8 mouse cellular contexts compared by ENCODE assay signal in the genomic region with DNA sequence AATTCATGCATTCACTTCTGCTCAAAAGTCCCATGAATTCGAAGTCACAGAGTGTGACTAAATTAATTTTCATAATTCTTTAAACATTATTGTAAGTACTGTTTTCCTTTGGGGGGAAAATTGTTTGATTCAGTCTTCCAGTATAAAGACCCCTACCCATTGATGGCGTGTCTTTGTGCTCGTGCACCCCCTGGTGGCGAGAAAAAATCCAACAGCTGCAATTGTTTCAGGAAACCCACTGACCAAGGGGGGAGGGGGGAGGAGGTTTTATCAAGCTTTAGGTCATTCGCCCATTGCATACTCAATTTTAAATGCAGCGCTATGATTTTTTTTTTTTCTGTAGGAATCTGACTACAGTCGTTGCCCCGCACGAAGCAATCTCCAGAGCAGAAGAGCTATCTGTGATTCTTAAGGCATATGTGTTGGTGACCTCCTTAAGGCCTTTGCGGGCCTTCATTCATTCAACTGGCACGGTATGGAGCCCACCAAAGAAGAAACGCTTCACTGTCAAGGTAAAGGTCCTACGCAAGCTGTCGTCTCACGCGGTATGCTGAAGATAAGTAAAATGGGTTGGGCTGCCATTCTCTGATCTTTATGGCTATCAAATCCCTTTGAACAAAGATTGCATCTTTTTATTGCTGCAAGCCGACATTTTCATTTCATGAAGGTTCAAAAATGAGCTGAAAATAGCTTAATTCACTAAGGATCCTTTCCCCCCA.
A peak's percentile ranks its signal among the peaks of the same experiment; 100 is the strongest.
DNase-seq lines count a peak whose midpoint lies in the region; ATAC-seq and TF ChIP-seq lines count a peak whose summit lies in the region.
"Had no signal": no experiment of that assay in that cellular context is flagged by ENCODE, and none has a peak within 500 bp of the region (broad histone marks: within the 10 kb centered on the region; RNA-seq: fewer than 3 reads in every experiment).

No protein-coding gene starts in this region.

- no peak overlapping the region for H3K4me3 ChIP-seq in MEL (ENCODE audit: control insufficient read depth in 1 of 2, insufficient read depth in 1 of 2, low read depth in 2 of 2, low read length in 2 of 2)
- H3K4me3 ChIP-seq in bone marrow, adult 2 months (replicated peaks; ENCODE audit: control insufficient read depth, low read depth, low read length) = no peak overlapping the region
- no peak overlapping the region for H3K4me3 ChIP-seq in lung, postnatal 0 days (ENCODE audit: low read depth, low read length)

- no peak for ATAC-seq in lung, postnatal 0 days

- peak; percentile 39 to 58 (median 52) for TF ChIP-seq CTCF in MEL (IDR thresholded peaks at IDR 0.05 in 2 of 3, conservative IDR thresholded peaks at IDR 0.05 in 1 of 3; ENCODE audit: control insufficient read depth in 1 of 3, insufficient read depth in 1 of 3, low read depth in 2 of 3, low read length in 3 of 3, poor library complexity in 1 of 3, severe bottlenecking in 1 of 3)
- TF ChIP-seq CTCF in bone marrow, adult 2 months (IDR thresholded peaks at IDR 0.05; ENCODE audit: control insufficient read depth, insufficient read depth, low read length) = peak; percentile 55
- TF ChIP-seq CTCF in lung, postnatal 0 days (IDR thresholded peaks at IDR 0.05) = peak; percentile 76

- H3K27me3 ChIP-seq in MEL (ENCODE audit: control insufficient read depth in 1 of 2, insufficient read depth in 2 of 2, low read length in 2 of 2) = no peaks in the 10 kb centered on the region
- H3K27me3 ChIP-seq in lung, postnatal 0 days (replicated peaks; ENCODE audit: insufficient read depth, low read length) = no peaks in the 10 kb centered on the region

- no peak overlapping the region for H3K27ac ChIP-seq in MEL (ENCODE audit: control insufficient read depth, low read depth, low read length)
- no peak overlapping the region for H3K27ac ChIP-seq in bone marrow, adult 2 months (ENCODE audit: control insufficient read depth, insufficient read depth, low read depth, low read length, poor library complexity)
- H3K27ac ChIP-seq in lung, postnatal 0 days (ENCODE audit: low read length) = no peak overlapping the region
- H3K27ac ChIP-seq: macrophage had no signal

- H3K79me2 ChIP-seq in MEL (ENCODE audit: control insufficient read depth, insufficient read depth, low read length, poor library complexity) = no peaks in the 10 kb centered on the region

- H3K4me2 ChIP-seq in lung, postnatal 0 days (replicated peaks; ENCODE audit: low read depth, low read length) = no peak overlapping the region

- H3K4me1 ChIP-seq in MEL (ENCODE audit: control insufficient read depth in 1 of 2, insufficient read depth in 2 of 2, low read length in 2 of 2) = no peaks in the 10 kb centered on the region
- no peaks in the 10 kb centered on the region for H3K4me1 ChIP-seq in bone marrow, adult 2 months (ENCODE audit: control insufficient read depth, insufficient read depth, low read length)
- no peaks in the 10 kb centered on the region for H3K4me1 ChIP-seq in lung, postnatal 0 days (ENCODE audit: insufficient read depth, low read depth, low read length)

- H3K9ac ChIP-seq in MEL (ENCODE audit: control insufficient read depth, low read depth, low read length, poor library complexity, severe bottlenecking) = no peak overlapping the region
- H3K9ac ChIP-seq in lung, postnatal 0 days (replicated peaks; ENCODE audit: low read depth) = no peak overlapping the region

- TF ChIP-seq EP300 in MEL (IDR thresholded peaks at IDR 0.05; ENCODE audit: low read depth in 1 of 2, low read length in 2 of 2) = no peak
- TF ChIP-seq EP300 in lung, postnatal 0 days (IDR thresholded peaks at IDR 0.05) = no peak

- WGBS in bone marrow, adult 2 months = 55% methylated on average over 17 of the region's 17 CpGs
- 51% methylated on average over 17 of the region's 17 CpGs for WGBS in lung, postnatal 0 days

- intact Hi-C loops in heart, postnatal 14 days (cut with DNase I) = loop anchor here (5.0 kb wide), 1 partner anchor 291 kb away; no protein-coding TSS in a partner anchor

- TF ChIP-seq POLR2A in MEL (IDR thresholded peaks at IDR 0.05; ENCODE audit: control insufficient read depth in 1 of 2, insufficient read depth in 1 of 2, low read depth in 1 of 2, low read length in 2 of 2, poor library complexity in 1 of 2) = no peak
- TF ChIP-seq POLR2A in bone marrow, adult 2 months (IDR thresholded peaks at IDR 0.05; ENCODE audit: borderline replicate concordance, control insufficient read depth, low read depth, low read length) = no peak

- DNase-seq in layer of hippocampus, postnatal 14 days (ENCODE audit: low spot score in 2 of 2) = peak; percentile 16 to 22
- no peak for DNase-seq in layer of hippocampus, adult 18-20 months (ENCODE audit: low spot score in 2 of 2)
- peak; percentile 6 for DNase-seq in MEL (ENCODE audit: low read depth, low spot score)
- peak; percentile 67 to 73 for DNase-seq in heart, postnatal 14 days
- DNase-seq in lung, postnatal 0 days (ENCODE audit: low spot score) = peak; percentile 35
- DNase-seq in frontal cortex, postnatal 36 days (ENCODE audit: low spot score in 2 of 2) = no peak

- peak; percentile 29 for TF ChIP-seq RAD21 in MEL (IDR thresholded peaks at IDR 0.05; ENCODE audit: low read depth, low read length)

- H3K9me3 ChIP-seq in MEL (replicated peaks; ENCODE audit: insufficient read depth, low read length) = no peaks in the 10 kb centered on the region
- no peaks in the 10 kb centered on the region for H3K9me3 ChIP-seq in lung, postnatal 0 days (ENCODE audit: low read length)

- H3K36me3 ChIP-seq in MEL (ENCODE audit: control insufficient read depth in 1 of 2, insufficient read depth in 2 of 2, low read length in 2 of 2) = no peaks in the 10 kb centered on the region
- H3K36me3 ChIP-seq in lung, postnatal 0 days (ENCODE audit: insufficient read depth, low read length) = no peaks in the 10 kb centered on the region

TF ChIP-seq in MEL, 35 proteins besides CTCF, POLR2A, EP300 and RAD21:
- TF ChIP-seq GATA1 (IDR thresholded peaks at IDR 0.05; ENCODE audit: low read depth, low read length) (no peak), SMC3 (IDR thresholded peaks at IDR 0.05; ENCODE audit: low read depth, low read length) (peak; percentile 44)

Comparison
In these comparisons a context has a peak if more than half of its experiments do, and no peak if none do; other contexts are left out.
1. DNase-seq: peak in layer of hippocampus, postnatal 14 days (2 of 2), MEL (single experiment), heart, postnatal 14 days (2 of 2) and lung, postnatal 0 days (single experiment); none in layer of hippocampus, adult 18-20 months (0 of 2) and frontal cortex, postnatal 36 days (0 of 2).
2. Peak in every context shown above with its lines, with median percentiles within 50 percentile points of each other: CTCF ChIP-seq.